Mouse (Mus musculus): ENCODE measurements at regions not wholly inside any gene's neighbourhood (a gene's known extent, or its start where the extent isn't known, plus 50 kb on each side); places are given as distances from the start of the nearest gene placed in this dataset.
A peak's percentile ranks its signal among the peaks of the same experiment; 100 is the strongest.

DNA sequence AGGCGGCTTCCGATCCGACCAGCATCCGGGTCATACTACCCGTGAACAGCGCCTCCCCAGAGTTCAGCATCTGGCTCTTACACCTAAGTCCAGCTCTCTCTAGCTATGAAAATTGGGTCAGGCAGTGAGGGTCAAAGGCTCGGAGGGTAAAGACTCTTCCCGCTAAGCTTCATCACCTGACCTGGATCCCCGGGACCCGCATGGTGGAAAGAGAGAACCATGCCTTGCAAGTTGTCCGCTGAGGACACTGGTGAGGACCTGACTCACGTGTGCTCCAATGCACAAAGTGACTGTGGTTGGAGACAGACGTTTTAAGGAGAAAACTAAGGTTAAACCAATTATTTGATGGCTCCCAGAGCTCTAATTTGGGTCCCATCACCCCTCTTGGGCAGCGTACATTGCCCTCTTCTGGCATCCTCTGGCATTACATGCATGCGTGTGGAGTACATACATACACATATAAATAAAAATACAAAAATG, 74.6 kb upstream of the Sall4 start:
- TF ChIP-seq POLR2A (IDR thresholded peaks at IDR 0.05; ENCODE audit: borderline replicate concordance, extremely low read depth, low read depth, low read length) (no peak), CTCF (IDR thresholded peaks at IDR 0.05; ENCODE audit: insufficient read depth, low read length) (0 out of 2 replicates have a peak, but pooled peaks have one; percentile 2)
- Histone ChIP-seq H3K4me3 (replicated peaks; ENCODE audit: extremely low read depth, low read depth, low read length) (no peak overlapping the region), H3K4me1 (ENCODE audit: control insufficient read depth, insufficient read depth, low read length) (no peaks in the 10 kb centered on the region; the same call in 1 of the 2 replicates)
- WGBS, result 11% methylated on average over 15 of the region's 15 CpGs
- DNase-seq, result no peak

DNA sequence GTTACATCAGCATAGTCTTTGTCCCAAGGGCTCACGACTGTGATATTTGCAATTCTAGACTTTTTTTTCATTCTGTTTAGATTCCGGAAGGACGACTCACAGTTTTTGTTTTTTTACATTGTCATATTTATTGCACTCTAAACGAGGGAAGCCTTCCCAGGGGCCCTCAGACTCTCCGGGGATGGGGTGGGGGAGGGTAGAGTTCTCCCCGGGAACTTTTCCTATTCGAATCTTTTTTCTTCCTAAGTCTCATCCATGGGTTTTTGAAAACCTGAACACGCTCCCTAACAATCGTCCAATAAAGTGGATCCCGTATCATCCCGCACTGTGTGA, 73.9 kb upstream of the Sall4 start:
- DNase-seq, result no peak
- 3% methylated on average over 11 of the region's 11 CpGs for WGBS
- TF ChIP-seq CTCF (IDR thresholded peaks at IDR 0.05; ENCODE audit: insufficient read depth, low read length) (no peak), POLR2A (IDR thresholded peaks at IDR 0.05; ENCODE audit: borderline replicate concordance, extremely low read depth, low read depth, low read length) (no peak)
- H3K4me1 ChIP-seq (ENCODE audit: control insufficient read depth, insufficient read depth, low read length), result no peaks in the 10 kb centered on the region; the same call in 1 of the 2 replicates
- H3K4me3 ChIP-seq (replicated peaks; ENCODE audit: extremely low read depth, low read depth, low read length), result no peak overlapping the region

DNA sequence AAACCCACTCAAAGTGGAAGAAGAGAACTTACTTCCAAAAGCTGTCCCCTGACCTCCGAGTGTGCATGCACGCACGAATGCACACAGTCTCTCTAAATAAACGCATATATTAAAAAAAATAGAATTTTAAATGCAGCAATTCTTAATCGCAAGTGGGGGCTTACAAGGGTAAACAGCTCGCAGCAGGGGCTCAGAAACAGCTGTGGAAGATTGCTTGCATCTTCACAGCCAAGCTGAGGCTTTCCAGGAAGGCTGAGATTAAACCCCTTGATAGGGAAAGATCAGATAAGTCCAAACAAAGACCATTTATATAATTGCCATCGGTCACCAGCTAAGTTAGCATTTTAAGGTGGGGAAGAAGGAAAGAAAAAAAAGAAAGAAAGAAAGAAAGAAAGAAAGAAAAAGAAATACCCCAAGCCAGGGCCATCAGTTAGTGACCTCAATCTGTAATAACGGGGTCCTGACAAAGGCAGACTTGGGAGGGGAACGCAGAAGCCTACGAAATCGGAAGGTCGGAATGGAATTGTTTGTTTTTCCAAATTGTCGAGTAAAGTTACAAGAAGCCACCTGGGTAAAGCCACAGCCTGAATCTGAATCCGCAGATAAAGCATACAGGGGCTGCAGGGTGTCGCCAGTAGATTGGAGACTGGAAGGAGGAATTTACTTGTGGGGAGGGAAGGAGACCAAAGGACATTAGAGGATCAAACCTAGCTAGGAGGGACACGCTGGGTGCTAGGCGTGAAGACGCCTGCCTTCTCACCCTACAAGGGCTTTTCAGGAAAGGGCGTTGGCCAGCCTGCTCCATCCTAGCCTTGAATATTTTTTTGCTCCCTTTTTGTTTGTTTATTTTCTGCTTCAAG, 73.3 kb upstream of the Sall4 start:
- TF ChIP-seq CTCF (IDR thresholded peaks at IDR 0.05; ENCODE audit: insufficient read depth, low read length) (no peak), POLR2A (IDR thresholded peaks at IDR 0.05; ENCODE audit: borderline replicate concordance, extremely low read depth, low read depth, low read length) (no peak)
- Histone ChIP-seq H3K4me3 (replicated peaks; ENCODE audit: extremely low read depth, low read depth, low read length) (no peak overlapping the region), H3K4me1 (ENCODE audit: control insufficient read depth, insufficient read depth, low read length) (no peaks in the 10 kb centered on the region; the same call in 1 of the 2 replicates)
- 9% methylated on average over 19 of the region's 19 CpGs for WGBS
- peak; percentile 3 for DNase-seq

DNA sequence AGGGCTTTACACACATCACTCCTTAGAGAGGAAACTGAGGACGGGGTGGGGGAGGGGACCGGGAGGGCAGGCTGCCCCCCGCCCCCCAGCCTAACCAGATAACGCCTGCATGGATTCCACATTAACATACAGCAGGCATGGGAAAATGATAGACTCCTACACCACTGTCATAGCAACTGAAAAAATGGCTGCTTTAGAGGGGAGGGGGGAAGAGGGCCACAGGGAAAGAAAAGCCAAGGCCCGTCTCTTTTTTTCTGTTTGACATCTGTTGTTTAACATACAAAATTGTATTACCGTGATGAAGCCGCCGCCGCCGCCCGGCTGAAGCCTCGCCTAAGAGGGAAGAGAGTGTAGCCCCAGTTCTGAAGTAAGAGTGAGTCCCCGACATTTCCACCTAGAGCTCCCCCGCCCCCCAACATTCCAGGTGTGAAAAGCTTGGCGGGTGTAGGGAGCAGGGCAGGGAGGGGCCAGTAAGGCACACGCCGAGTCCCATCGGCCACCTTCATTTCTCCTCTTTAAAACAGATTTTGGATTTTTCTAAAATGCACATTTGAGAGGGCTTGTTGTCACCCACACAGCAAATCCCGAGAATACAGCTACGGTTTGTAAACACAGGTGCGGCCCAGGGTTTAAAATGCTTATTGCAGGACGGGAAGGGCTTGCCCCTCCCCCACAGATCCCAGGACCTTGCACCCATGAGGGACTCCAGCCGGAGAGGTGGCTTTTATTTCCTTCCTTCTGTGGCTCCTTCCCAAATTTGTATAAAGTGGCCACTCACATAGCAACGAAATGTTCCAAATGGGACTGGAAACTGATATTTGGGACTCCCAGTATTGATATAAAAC, 72.3 kb upstream of the Sall4 start:
- Histone ChIP-seq H3K4me1 (ENCODE audit: control insufficient read depth, insufficient read depth, low read length) (no peaks in the 10 kb centered on the region; the same call in 1 of the 2 replicates), H3K4me3 (replicated peaks; ENCODE audit: extremely low read depth, low read depth, low read length) (no peak overlapping the region)
- no peak for TF ChIP-seq CTCF (IDR thresholded peaks at IDR 0.05; ENCODE audit: insufficient read depth, low read length)
- peak; percentile 5 for DNase-seq
- 4% methylated on average over 24 of the region's 24 CpGs for WGBS

DNA sequence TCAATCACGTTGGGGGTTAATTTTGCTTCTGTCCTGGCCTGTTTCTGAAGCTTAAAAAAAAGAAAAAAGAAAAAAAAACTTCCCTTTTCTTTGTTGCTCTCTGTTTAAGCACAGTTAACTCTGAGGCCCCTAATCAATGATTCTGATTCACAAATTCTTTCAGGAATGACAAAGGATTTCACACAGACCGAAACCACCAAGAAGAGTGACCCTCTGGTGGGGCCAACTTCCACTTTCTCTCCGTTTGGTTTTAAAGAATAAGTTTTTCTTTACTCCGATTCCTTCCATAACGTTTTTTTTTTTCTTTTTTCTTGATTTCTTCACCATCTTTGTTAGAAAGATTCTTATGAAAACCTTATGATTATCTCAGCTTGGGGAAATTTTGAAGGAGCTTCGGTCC, 71.5 kb upstream of the Sall4 start:
- WGBS, result 34% methylated on average over 6 of the region's 6 CpGs
- no peak for DNase-seq
- TF ChIP-seq POLR2A (IDR thresholded peaks at IDR 0.05; ENCODE audit: borderline replicate concordance, extremely low read depth, low read depth, low read length) (no peak), CTCF (IDR thresholded peaks at IDR 0.05; ENCODE audit: insufficient read depth, low read length) (no peak)
- no peak overlapping the region for H3K4me3 ChIP-seq (replicated peaks; ENCODE audit: extremely low read depth, low read depth, low read length)
- no peaks in the 10 kb centered on the region; the same call in 1 of the 2 replicates for H3K4me1 ChIP-seq (ENCODE audit: control insufficient read depth, insufficient read depth, low read length)

DNA sequence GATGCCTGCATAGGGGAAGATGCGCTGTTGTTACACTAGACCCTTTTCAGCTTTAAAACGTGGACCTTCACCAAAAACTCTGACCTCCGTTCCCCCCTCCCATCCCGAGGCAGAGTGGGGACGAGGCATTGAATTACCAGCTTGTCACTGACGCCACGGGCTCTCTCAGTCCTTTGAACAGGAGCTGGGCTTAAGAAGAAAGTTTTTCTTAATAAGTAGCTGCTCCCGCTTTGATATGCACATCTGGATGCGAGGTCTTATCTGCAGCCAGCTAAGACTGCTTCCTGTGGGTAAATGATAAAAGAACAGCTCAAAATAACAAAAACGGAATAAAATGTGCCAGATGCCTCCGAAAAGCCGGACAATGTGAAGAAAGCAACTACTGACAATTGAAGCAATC, 70.9 kb upstream of the Sall4 start:
- WGBS, result 24% methylated on average over 12 of the region's 12 CpGs
- H3K4me3 ChIP-seq (replicated peaks; ENCODE audit: extremely low read depth, low read depth, low read length), result no peak overlapping the region
- TF ChIP-seq CTCF (IDR thresholded peaks at IDR 0.05; ENCODE audit: insufficient read depth, low read length), result no peak
- TF ChIP-seq POLR2A (IDR thresholded peaks at IDR 0.05; ENCODE audit: borderline replicate concordance, extremely low read depth, low read depth, low read length), result no peak
- H3K4me1 ChIP-seq (ENCODE audit: control insufficient read depth, insufficient read depth, low read length), result no peaks in the 10 kb centered on the region; the same call in 1 of the 2 replicates
- no peak for DNase-seq

DNA sequence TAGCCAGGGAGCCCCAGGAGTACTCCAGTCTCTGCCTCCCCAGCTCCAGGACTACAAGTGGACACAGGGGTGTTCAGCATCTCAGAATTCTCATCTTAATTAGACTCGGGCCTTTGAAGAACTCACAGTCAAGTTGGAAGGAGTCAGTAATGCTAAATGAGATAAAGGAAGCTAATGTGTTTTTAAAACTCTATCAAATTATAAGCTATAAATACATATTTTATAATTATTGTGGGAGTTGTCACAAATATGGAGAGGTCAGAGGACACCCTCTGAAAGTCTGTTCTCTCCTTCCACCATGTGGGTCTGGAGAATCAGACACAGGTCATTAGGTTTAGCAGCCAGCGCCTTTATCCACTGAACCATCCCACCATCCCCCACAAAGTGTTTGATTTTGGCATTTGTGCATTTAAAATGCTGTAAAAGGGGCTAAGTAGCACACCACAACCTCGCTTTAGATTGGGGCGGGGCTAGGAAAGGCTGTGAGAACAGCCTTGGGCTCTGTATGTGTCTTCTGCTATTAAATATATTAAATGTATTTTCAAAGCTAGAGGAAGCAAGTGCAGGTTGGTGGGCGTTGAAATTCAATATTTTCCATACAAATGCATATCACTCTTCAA, 70.3 kb upstream of the Sall4 start:
- Histone ChIP-seq H3K4me3 (replicated peaks; ENCODE audit: extremely low read depth, low read depth, low read length) (no peak overlapping the region), H3K4me1 (ENCODE audit: control insufficient read depth, insufficient read depth, low read length) (no peaks in the 10 kb centered on the region; the same call in 1 of the 2 replicates)
- DNase-seq, result no peak
- TF ChIP-seq POLR2A (IDR thresholded peaks at IDR 0.05; ENCODE audit: borderline replicate concordance, extremely low read depth, low read depth, low read length) (no peak), CTCF (IDR thresholded peaks at IDR 0.05; ENCODE audit: insufficient read depth, low read length) (no peak)
- WGBS, result 61% methylated on average over 5 of the region's 5 CpGs

DNA sequence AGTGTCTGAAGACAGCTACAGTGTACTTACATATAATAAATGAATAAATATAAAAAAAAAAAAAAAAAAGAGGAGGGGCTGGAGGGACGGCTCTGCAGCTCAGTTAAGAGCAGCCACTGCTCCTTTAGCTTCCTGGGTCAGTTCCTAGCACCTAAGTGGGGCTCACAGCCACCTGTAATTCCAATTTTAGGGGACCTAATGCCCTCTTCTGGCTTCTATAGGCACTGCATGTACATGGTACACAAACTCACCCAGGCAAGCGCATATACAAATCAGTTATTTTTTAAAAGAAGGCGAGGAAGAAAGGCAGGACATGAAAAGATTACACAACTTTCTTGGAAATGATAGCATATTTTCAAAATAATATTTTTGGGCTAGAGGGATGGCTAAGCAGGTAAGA, 67.0 kb upstream of the Sall4 start:
- Histone ChIP-seq H3K4me3 (replicated peaks; ENCODE audit: extremely low read depth, low read depth, low read length) (no peak overlapping the region), H3K4me1 (ENCODE audit: control insufficient read depth, insufficient read depth, low read length) (no peaks in the 10 kb centered on the region)
- WGBS, result 96% methylated on average over 3 of the region's 3 CpGs
- TF ChIP-seq POLR2A (IDR thresholded peaks at IDR 0.05; ENCODE audit: borderline replicate concordance, extremely low read depth, low read depth, low read length), result no peak
- no peak for TF ChIP-seq CTCF (IDR thresholded peaks at IDR 0.05; ENCODE audit: insufficient read depth, low read length)
- no peak for DNase-seq

DNA sequence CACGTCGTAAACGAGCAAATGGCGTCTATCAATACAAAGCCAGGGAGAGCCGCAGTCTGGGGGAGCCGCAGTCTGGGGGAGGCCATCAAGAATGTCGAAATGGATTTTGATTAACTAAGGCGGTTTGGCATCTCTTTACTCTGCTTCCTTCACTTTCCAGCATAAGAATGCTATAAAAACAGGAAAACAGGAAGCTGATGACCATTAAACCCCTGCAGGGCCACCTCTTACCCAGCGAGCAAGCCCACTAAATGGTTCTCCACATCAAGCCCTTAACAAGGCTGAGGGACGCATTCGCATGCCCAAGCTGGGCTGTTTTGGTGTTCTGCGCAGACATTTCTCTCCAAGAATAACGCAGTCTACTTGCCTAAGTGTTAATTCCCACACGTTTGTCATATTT, 64.0 kb upstream of the Sall4 start:
- WGBS, result 54% methylated on average over 14 of the region's 14 CpGs
- no peak overlapping the region for H3K4me3 ChIP-seq (replicated peaks; ENCODE audit: extremely low read depth, low read depth, low read length)
- H3K4me1 ChIP-seq (ENCODE audit: control insufficient read depth, insufficient read depth, low read length), result no peaks in the 10 kb centered on the region
- TF ChIP-seq CTCF (IDR thresholded peaks at IDR 0.05; ENCODE audit: insufficient read depth, low read length), result no peak
- no peak for TF ChIP-seq POLR2A (IDR thresholded peaks at IDR 0.05; ENCODE audit: borderline replicate concordance, extremely low read depth, low read depth, low read length)
- DNase-seq, result no peak
